Mouse (Mus musculus) hindbrain, embryonic 14.5 days (tissue): ENCODE measurements at regions not wholly inside any gene's neighbourhood (a gene's known extent, or its start where the extent isn't known, plus 50 kb on each side); places are given as distances from the start of the nearest gene placed in this dataset.

ENCODE experiments used
- ATAC-seq: fragments of 200-750 bp; cut with Nextera tagmentation; 2 replicates; pipeline ENCODE4 v1.8.0; 2017; ENCODE audit warnings: moderate number of reproducible peaks, mild to moderate bottlenecking, moderate TSS enrichment, moderate library complexity; ENCODE audit not compliant: low FRiP score
- DNase-seq: peaks from one replicate; pipeline ENCODE4 v3.0.0-alpha.2; 2015; ENCODE audit warnings: low spot score
- H3K27ac ChIP-seq: fragments of 300-500 bp; sonication (generic); 2 replicates; pipeline ENCODE4 v1.5.1; 2014; ENCODE audit warnings: mild to moderate bottlenecking, moderate library complexity
- H3K27me3 ChIP-seq: fragments of 300-500 bp; sonication (generic); 2 replicates; pipeline ENCODE4 v1.6.1; 2014; ENCODE audit warnings: mild to moderate bottlenecking, low read length, mixed read lengths; ENCODE audit not compliant: control insufficient read depth, insufficient read depth
- H3K36me3 ChIP-seq: fragments of 300-500 bp; sonication (generic); replicated peaks from 2 replicates; pipeline ENCODE4 v1.6.1; 2014; ENCODE audit not compliant: control insufficient read depth, insufficient read depth
- H3K4me1 ChIP-seq: fragments of 300-500 bp; sonication (generic); replicated peaks from 2 replicates; pipeline ENCODE4 v1.6.1; 2014; ENCODE audit warnings: antibody characterized with exemption, low read length, mixed read lengths; ENCODE audit not compliant: control insufficient read depth, insufficient read depth
- H3K4me2 ChIP-seq: fragments of 300-500 bp; sonication (generic); replicated peaks from 2 replicates; pipeline ENCODE4 v1.6.1; 2014; ENCODE audit warnings: mild to moderate bottlenecking, moderate library complexity
- H3K4me3 ChIP-seq: fragments of 300-500 bp; sonication (generic); replicated peaks from 2 replicates; pipeline ENCODE4 v1.5.1; 2014; ENCODE audit warnings: mild to moderate bottlenecking, low read length
- H3K9ac ChIP-seq: fragments of 300-500 bp; sonication (generic); 2 replicates; pipeline ENCODE4 v1.6.1; 2014
- H3K9me3 ChIP-seq: fragments of 300-500 bp; sonication (generic); 2 replicates; pipeline ENCODE4 v1.6.1; 2016; ENCODE audit warnings: low read length; ENCODE audit not compliant: control insufficient read depth
- WGBS: fragments of 180-500 bp; shearing (Covaris S2); extraction: QIAGEN DNeasy Blood & Tissue Kit; methylation state at CpG from one replicate; pipeline ENCODE4 v1.1.7; 2014; 5-methylcytosine and 5-hydroxymethylcytosine counted together

- Histone ChIP-seq H3K9me3 (no peaks in the 10 kb centered on the region), H3K4me3 (no peak overlapping the region), H3K9ac (no peak overlapping the region), H3K4me2 (no peak overlapping the region), H3K27ac (no peak overlapping the region), H3K27me3 (peaks cover 26% of the 10 kb centered on the region), H3K36me3 (no peaks in the 10 kb centered on the region), H3K4me1 (peaks cover 8% of the 10 kb centered on the region; the same call in 1 of the 2 replicates)
- ATAC-seq (no peak), DNase-seq (no peak)
- WGBS, result 20% methylated on average over 7 of the region's 7 CpGs
Observed at GRCm38 (mm10) chr3:149291473-149291872, 301.1 kb upstream of the Adgrl2 start.

GRCm38 (mm10) chr3:149290228-149290627, 299.9 kb upstream of the Adgrl2 start:
- no peak for DNase-seq
- peaks cover 28% of the 10 kb centered on the region for H3K27me3 ChIP-seq
- H3K4me1 ChIP-seq, result 0 out of 2 replicates have a peak, but pooled peaks cover 3% of the 10 kb centered on the region
- no peak overlapping the region for H3K9ac ChIP-seq
- H3K27ac ChIP-seq, result no peak overlapping the region
- H3K4me2 ChIP-seq, result no peak overlapping the region
- H3K9me3 ChIP-seq, result no peaks in the 10 kb centered on the region
- 79% methylated on average over 8 of the region's 8 CpGs for WGBS
- no peak overlapping the region for H3K4me3 ChIP-seq
- H3K36me3 ChIP-seq, result no peaks in the 10 kb centered on the region
- no peak for ATAC-seq

GRCm38 (mm10) chr3:149287080-149287479, 296.7 kb upstream of the Adgrl2 start:
- WGBS, result 93% methylated on average over 4 of the region's 4 CpGs
- Histone ChIP-seq H3K9ac (no peak overlapping the region), H3K27me3 (peaks cover 21% of the 10 kb centered on the region), H3K36me3 (no peaks in the 10 kb centered on the region), H3K4me2 (no peak overlapping the region), H3K4me3 (no peak overlapping the region), H3K4me1 (no peaks in the 10 kb centered on the region), H3K9me3 (no peaks in the 10 kb centered on the region), H3K27ac (no peak overlapping the region)
- no peak for DNase-seq
- ATAC-seq, result no peak

GRCm38 (mm10) chr3:149284976-149285375, 294.6 kb upstream of the Adgrl2 start:
- no peaks in the 10 kb centered on the region for H3K4me1 ChIP-seq
- no peaks in the 10 kb centered on the region for H3K9me3 ChIP-seq
- no peaks in the 10 kb centered on the region for H3K36me3 ChIP-seq
- no peak overlapping the region for H3K9ac ChIP-seq
- no peak overlapping the region for H3K4me3 ChIP-seq
- DNase-seq, result no peak
- no peak overlapping the region for H3K4me2 ChIP-seq
- ATAC-seq, result no peak
- WGBS, result 75% methylated on average over 4 of the region's 4 CpGs
- H3K27ac ChIP-seq, result no peak overlapping the region
- H3K27me3 ChIP-seq, result peaks cover 10% of the 10 kb centered on the region; the same call in 1 of the 2 replicates

- no peak overlapping the region for H3K4me2 ChIP-seq
- DNase-seq, result no peak
- no peaks in the 10 kb centered on the region for H3K36me3 ChIP-seq
- H3K27me3 ChIP-seq, result peaks cover 2% of the 10 kb centered on the region; the same call in 1 of the 2 replicates
- no peak overlapping the region for H3K4me3 ChIP-seq
- no peak for ATAC-seq
- H3K27ac ChIP-seq, result no peak overlapping the region
- no peak overlapping the region for H3K9ac ChIP-seq
- H3K4me1 ChIP-seq, result no peaks in the 10 kb centered on the region
- no peaks in the 10 kb centered on the region for H3K9me3 ChIP-seq
- 86% methylated on average over 9 of the region's 9 CpGs for WGBS
Observed at GRCm38 (mm10) chr3:149280807-149281789, 290.7 kb upstream of the Adgrl2 start.

- no peak overlapping the region for H3K4me2 ChIP-seq
- H3K4me1 ChIP-seq, result no peaks in the 10 kb centered on the region
- no peaks in the 10 kb centered on the region for H3K9me3 ChIP-seq
- H3K27me3 ChIP-seq, result no peaks in the 10 kb centered on the region
- H3K4me3 ChIP-seq, result no peak overlapping the region
- ATAC-seq (no peak), DNase-seq (no peak)
- H3K9ac ChIP-seq, result no peak overlapping the region
- no peak overlapping the region for H3K27ac ChIP-seq
- no peaks in the 10 kb centered on the region for H3K36me3 ChIP-seq
- 48% methylated on average over 6 of the region's 6 CpGs for whole genome bisulfite sequencing
Observed at GRCm38 (mm10) chr3:149279338-149279737, 289.0 kb upstream of the Adgrl2 start.

- no peak overlapping the region for H3K4me2 ChIP-seq
- H3K9ac ChIP-seq, result no peak overlapping the region
- DNase-seq (no peak), ATAC-seq (no peak)
- no peaks in the 10 kb centered on the region for H3K4me1 ChIP-seq
- H3K27ac ChIP-seq, result no peak overlapping the region
- H3K36me3 ChIP-seq, result no peaks in the 10 kb centered on the region
- 88% methylated on average over 3 of the region's 3 CpGs for WGBS
- no peak overlapping the region for H3K4me3 ChIP-seq
- H3K9me3 ChIP-seq, result no peaks in the 10 kb centered on the region
- H3K27me3 ChIP-seq, result no peaks in the 10 kb centered on the region
Observed at GRCm38 (mm10) chr3:149277812-149278211, 287.5 kb upstream of the Adgrl2 start.

GRCm38 (mm10) chr3:149275478-149276132, 285.2 kb upstream of the Adgrl2 start:
- Histone ChIP-seq H3K4me3 (no peak overlapping the region), H3K9ac (no peak overlapping the region), H3K27me3 (no peaks in the 10 kb centered on the region), H3K4me2 (no peak overlapping the region), H3K9me3 (no peaks in the 10 kb centered on the region), H3K4me1 (no peaks in the 10 kb centered on the region), H3K27ac (no peak overlapping the region), H3K36me3 (no peaks in the 10 kb centered on the region)
- WGBS, result 80% methylated on average over 6 of the region's 6 CpGs
- ATAC-seq, result no peak
- no peak for DNase-seq

GRCm38 (mm10) chr3:149274987-149275386, 284.6 kb upstream of the Adgrl2 start:
- H3K36me3 ChIP-seq, result no peaks in the 10 kb centered on the region
- H3K9me3 ChIP-seq, result no peaks in the 10 kb centered on the region
- no peak overlapping the region for H3K4me2 ChIP-seq
- 85% methylated on average over 5 of the region's 5 CpGs for WGBS
- ATAC-seq (no peak), DNase-seq (no peak)
- H3K27ac ChIP-seq, result no peak overlapping the region
- no peak overlapping the region for H3K4me3 ChIP-seq
- no peaks in the 10 kb centered on the region for H3K27me3 ChIP-seq
- no peak overlapping the region for H3K9ac ChIP-seq
- H3K4me1 ChIP-seq, result no peaks in the 10 kb centered on the region
